Mouse (Mus musculus) bone marrow, adult 2 months (tissue): ENCODE measurements around the gene H2-Eb1. TPM values are rescaled to one million over a fixed set of nuclear protein-coding genes. Genes with fewer than 3 reads are reported as not detected.

ENCODE experiments used
- H3K27ac ChIP-seq: fragments of 200-500 bp; 2 replicates; pipeline ENCODE4 v1.5.1; 2012; ENCODE audit warnings: low read depth, mild to moderate bottlenecking, control low read depth, inconsistent platforms, low read length; ENCODE audit not compliant: control insufficient read depth, poor library complexity, insufficient read depth
- H3K4me1 ChIP-seq: fragments of 200-500 bp; 2 replicates; pipeline ENCODE4 v1.6.1; 2011; ENCODE audit warnings: low read length; ENCODE audit not compliant: control insufficient read depth, insufficient read depth
- H3K4me3 ChIP-seq: fragments of 200-500 bp; replicated peaks from 2 replicates; pipeline ENCODE3; 2011; ENCODE audit warnings: mild to moderate bottlenecking, low read depth, low read length, control low read depth; ENCODE audit not compliant: control insufficient read depth
- CTCF ChIP-seq: fragments of 200-500 bp; IDR thresholded peaks from 2 replicates; pipeline ENCODE4 v1.5.1; 2011; ENCODE audit warnings: low read length, control low read depth; ENCODE audit not compliant: control insufficient read depth, insufficient read depth
- POLR2A ChIP-seq: fragments of 200-500 bp; IDR thresholded peaks from 2 replicates; pipeline ENCODE4 v1.6.1; 2011; ENCODE audit warnings: low read depth, mild to moderate bottlenecking, control low read depth, low read length, borderline replicate concordance; ENCODE audit not compliant: control insufficient read depth
- WGBS: fragments of 180-500 bp; shearing (Covaris S2); methylation state at CpG from one replicate; pipeline ENCODE4 v1.1.7; 2018; 5-methylcytosine and 5-hydroxymethylcytosine counted together
- polyA plus RNA-seq: library from polyadenylated mRNA; stranded (reverse); fragments of >200 nt; gene quantifications from 2 replicates; pipeline ENCODE4 v1.2.4, GENCODE M21; 2011; ENCODE audit warnings: low replicate concordance; ENCODE audit not compliant: missing spikeins, insufficient read depth, insufficient read length

The H2-Eb1 gene
- polyA plus RNA-seq, 1 experiment = 82.7 TPM

GRCm38 (mm10) chr17:34313393-34313792 lies 7.7 kb downstream of the H2-Eb1 start:
- H3K4me1 ChIP-seq = peaks cover 1% of the 10 kb centered on the region; the same call in 1 of the 2 replicates
- no peak overlapping the region for H3K4me3 ChIP-seq
- WGBS = 32% methylated on average over 3 of the region's 3 CpGs
- no peak overlapping the region for H3K27ac ChIP-seq
- TF ChIP-seq CTCF (peak; percentile 93), POLR2A (no peak)

- no peak for TF ChIP-seq CTCF
- TF ChIP-seq POLR2A = no peak
- WGBS = 73% methylated on average over 9 of the region's 9 CpGs
- H3K4me3 ChIP-seq = no peak overlapping the region
- H3K4me1 ChIP-seq = peaks cover 1% of the 10 kb centered on the region; the same call in 1 of the 2 replicates
- no peak overlapping the region for H3K27ac ChIP-seq
Observed at GRCm38 (mm10) chr17:34314286-34314685, 8.6 kb downstream of the H2-Eb1 start.

DNA sequence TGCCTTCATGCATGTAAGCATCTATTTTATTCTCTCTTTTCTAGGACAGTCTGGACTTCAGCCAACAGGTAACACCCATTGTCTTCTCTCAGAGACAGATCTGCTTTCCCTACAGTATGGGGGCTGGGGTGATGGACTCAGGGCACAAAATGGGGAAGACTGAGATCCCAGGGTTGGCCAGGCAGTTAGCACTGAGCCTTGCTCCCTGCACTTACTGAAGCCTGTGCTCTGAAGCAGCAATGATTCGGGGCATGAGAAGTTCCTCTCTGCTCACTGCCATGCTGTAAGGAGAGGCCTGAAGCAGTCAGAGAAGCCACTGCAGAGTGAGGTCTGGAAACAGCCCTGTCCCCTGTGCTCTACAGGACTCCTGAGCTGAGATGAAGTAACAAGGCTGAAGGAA lies 9.8 kb downstream of the H2-Eb1 start:
- Histone ChIP-seq H3K4me1 (peaks cover 1% of the 10 kb centered on the region; the same call in 1 of the 2 replicates), H3K27ac (no peak overlapping the region), H3K4me3 (no peak overlapping the region)
- 60% methylated on average over 1 of the region's 1 CpGs for whole genome bisulfite sequencing
- TF ChIP-seq POLR2A (no peak), CTCF (no peak)

DNA sequence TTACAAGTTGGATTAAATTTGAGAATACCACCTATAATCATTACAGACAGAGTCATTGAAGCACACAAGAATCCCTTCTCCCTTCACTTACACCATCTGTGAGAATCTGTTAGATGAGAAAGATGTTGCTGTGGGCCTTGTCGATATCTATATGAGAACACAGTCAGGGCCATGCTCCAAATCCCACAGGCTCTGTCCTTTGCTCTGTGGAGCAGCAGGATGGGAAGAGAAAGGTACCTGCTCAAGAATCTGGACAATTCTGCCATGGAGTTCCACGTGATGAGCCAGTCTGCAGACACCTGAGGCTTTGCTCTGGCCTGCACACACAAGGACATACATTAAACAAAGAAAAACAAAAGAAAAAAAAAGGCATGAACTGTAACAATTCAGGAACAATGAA lies 11.0 kb downstream of the H2-Eb1 start:
- TF ChIP-seq POLR2A (no peak), CTCF (no peak)
- 75% methylated on average over 2 of the region's 2 CpGs for WGBS
- Histone ChIP-seq H3K4me3 (no peak overlapping the region), H3K27ac (no peak overlapping the region), H3K4me1 (peaks cover 1% of the 10 kb centered on the region; the same call in 1 of the 2 replicates)

- TF ChIP-seq CTCF (no peak), POLR2A (no peak)
- no peak overlapping the region for H3K27ac ChIP-seq
- 4% methylated on average over 2 of the region's 2 CpGs for WGBS
- H3K4me1 ChIP-seq = peaks cover 1% of the 10 kb centered on the region; the same call in 1 of the 2 replicates
- H3K4me3 ChIP-seq = no peak overlapping the region
Observed at GRCm38 (mm10) chr17:34317275-34317674, 11.6 kb downstream of the H2-Eb1 start.

- 55% methylated on average over 4 of the region's 4 CpGs for WGBS
- H3K27ac ChIP-seq = peak within 1 kb of the TSS; percentile 40; the same call in 1 of the 2 replicates
- TF ChIP-seq CTCF = no peak
- H3K4me3 ChIP-seq = no peak within 1 kb of the TSS
- H3K4me1 ChIP-seq = peaks cover 4% of the 10 kb centered on the region; the same call in 1 of the 2 replicates
Observed at GRCm38 (mm10) chr17:34325436-34325835, 19.8 kb downstream of the H2-Eb1 start, which contains the start of gene H2-Eb2. TSS of gene H2-Eb2 (plus strand) at chr17:34325665.

- Histone ChIP-seq H3K27ac (no peak overlapping the region; the same call in 1 of the 2 replicates), H3K4me3 (no peak overlapping the region), H3K4me1 (peaks cover 4% of the 10 kb centered on the region; the same call in 1 of the 2 replicates)
- no peak for TF ChIP-seq POLR2A
- no peak for TF ChIP-seq CTCF
- WGBS = 60% methylated on average over 3 of the region's 3 CpGs
Observed at GRCm38 (mm10) chr17:34326373-34326772, 20.7 kb downstream of the H2-Eb1 start.

DNA sequence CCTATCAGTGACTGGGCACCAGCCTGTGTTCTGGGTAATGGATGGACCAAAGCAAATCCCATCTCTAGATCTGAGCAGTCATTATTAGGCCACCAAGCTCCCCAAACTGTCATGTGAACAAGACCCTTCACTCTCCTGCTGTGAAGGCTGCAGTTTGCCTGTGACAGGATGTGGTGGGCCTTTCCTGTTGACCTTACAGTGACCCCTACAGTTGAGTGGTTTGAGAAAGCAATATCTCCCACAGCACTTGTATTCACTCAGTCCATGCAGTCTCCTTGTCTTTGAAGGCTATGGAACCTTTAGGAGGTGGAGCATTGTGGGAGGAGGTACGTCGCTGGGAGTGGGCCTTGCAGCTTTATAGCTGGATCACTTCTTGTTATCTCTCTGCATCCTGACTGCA lies 24.1 kb downstream of the H2-Eb1 start:
- no peak overlapping the region for H3K4me3 ChIP-seq
- TF ChIP-seq CTCF (no peak), POLR2A (no peak)
- no peak overlapping the region for H3K27ac ChIP-seq
- peaks cover 4% of the 10 kb centered on the region; the same call in 1 of the 2 replicates for H3K4me1 ChIP-seq
- 12% methylated on average over 2 of the region's 2 CpGs for WGBS

DNA sequence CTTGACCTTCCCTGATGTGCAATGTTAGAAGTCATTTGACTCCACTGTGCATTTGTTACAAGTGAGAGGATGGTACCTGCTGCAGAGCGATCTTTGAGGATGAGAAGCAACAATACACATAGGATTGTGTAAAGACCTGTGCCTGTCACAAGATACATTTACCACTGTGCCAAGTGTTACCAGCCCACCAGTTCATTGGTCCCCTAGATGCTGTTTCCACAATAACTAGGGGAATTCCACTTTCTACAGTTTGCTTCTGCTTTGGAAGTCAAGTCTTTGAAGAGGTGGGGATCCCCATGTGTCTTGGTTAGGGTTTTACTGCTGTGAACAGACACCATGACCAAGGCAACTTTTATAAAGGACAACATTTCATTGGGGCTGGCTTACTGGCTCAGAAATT lies 25.5 kb downstream of the H2-Eb1 start:
- 76% methylated on average over 1 of the region's 1 CpGs for WGBS
- Histone ChIP-seq H3K4me3 (no peak overlapping the region), H3K4me1 (peaks cover 4% of the 10 kb centered on the region; the same call in 1 of the 2 replicates), H3K27ac (no peak overlapping the region)
- TF ChIP-seq CTCF = no peak
- no peak for TF ChIP-seq POLR2A
